Mouse (Mus musculus) liver, embryonic 11.5 days (tissue): ENCODE measurements at regions not wholly inside any gene's neighbourhood (a gene's known extent, or its start where the extent isn't known, plus 50 kb on each side); places are given as distances from the start of the nearest gene placed in this dataset.

Source experiments
- ATAC-seq: fragments of 200-750 bp; cut with Nextera tagmentation; replicated peaks from 2 replicates; pipeline ENCODE4 v1.8.0; 2017; ENCODE audit warnings: moderate number of reproducible peaks, mild to moderate bottlenecking, moderate TSS enrichment, moderate library complexity; ENCODE audit not compliant: low FRiP score
- DNase-seq: peaks from one replicate; pipeline ENCODE4 v3.0.0-alpha.2; 2017; ENCODE audit warnings: low spot score
- H3K27ac ChIP-seq: fragments of 300-500 bp; sonication (generic); 2 replicates; pipeline ENCODE4 v1.5.1; 2014; ENCODE audit warnings: mild to moderate bottlenecking, low read depth, low read length, control low read depth
- H3K27me3 ChIP-seq: fragments of 300-500 bp; sonication (generic); replicated peaks from 2 replicates; pipeline ENCODE4 v1.6.1; 2014; ENCODE audit warnings: low read length, mixed read lengths; ENCODE audit not compliant: control insufficient read depth, insufficient read depth
- H3K36me3 ChIP-seq: fragments of 300-500 bp; sonication (generic); 2 replicates; pipeline ENCODE4 v1.6.1; 2014; ENCODE audit warnings: mild to moderate bottlenecking, low read length, moderate library complexity, mixed read lengths; ENCODE audit not compliant: control insufficient read depth, insufficient read depth
- H3K4me1 ChIP-seq: fragments of 300-500 bp; sonication (generic); replicated peaks from 2 replicates; pipeline ENCODE4 v1.6.1; 2014; ENCODE audit warnings: low read length, mixed read lengths; ENCODE audit not compliant: control insufficient read depth, insufficient read depth
- H3K4me2 ChIP-seq: fragments of 300-500 bp; sonication (generic); 2 replicates; pipeline ENCODE4 v1.6.1; 2014; ENCODE audit warnings: mild to moderate bottlenecking, control low read depth, moderate library complexity
- H3K4me3 ChIP-seq: fragments of 300-500 bp; sonication (generic); 2 replicates; pipeline ENCODE4 v1.5.1; 2014; ENCODE audit warnings: low read depth, low read length, control low read depth
- H3K9ac ChIP-seq: fragments of 300-500 bp; sonication (generic); 2 replicates; pipeline ENCODE4 v1.6.1; 2014; ENCODE audit warnings: low read depth, low read length, control low read depth
- H3K9me3 ChIP-seq: fragments of 300-500 bp; sonication (generic); 2 replicates; pipeline ENCODE4 v1.6.1; 2016; ENCODE audit warnings: low read length, inconsistent platforms, mixed read lengths; ENCODE audit not compliant: control insufficient read depth
- WGBS: fragments of 180-500 bp; shearing (Covaris S2); extraction: QIAGEN DNeasy Blood & Tissue Kit; methylation state at CpG from one replicate; pipeline ENCODE4 v1.1.7; 2014; 5-methylcytosine and 5-hydroxymethylcytosine counted together

- Histone ChIP-seq H3K4me2 (no peak overlapping the region), H3K9ac (no peak overlapping the region), H3K36me3 (no peaks in the 10 kb centered on the region), H3K4me3 (no peak overlapping the region), H3K27ac (no peak overlapping the region), H3K27me3 (no peaks in the 10 kb centered on the region), H3K9me3 (no peaks in the 10 kb centered on the region), H3K4me1 (no peaks in the 10 kb centered on the region)
- no peak for DNase-seq
- ATAC-seq: no peak
- WGBS: 90% methylated on average over 3 of the region's 3 CpGs
Observed at GRCm38 (mm10) chrX:19150606-19151005, 330.5 kb downstream of the Tex13c3 start.

- ATAC-seq (no peak), DNase-seq (no peak)
- H3K4me2 ChIP-seq: no peak overlapping the region
- no peaks in the 10 kb centered on the region for H3K9me3 ChIP-seq
- H3K4me3 ChIP-seq: no peak overlapping the region
- no peaks in the 10 kb centered on the region for H3K36me3 ChIP-seq
- no peaks in the 10 kb centered on the region for H3K4me1 ChIP-seq
- no peaks in the 10 kb centered on the region for H3K27me3 ChIP-seq
- H3K9ac ChIP-seq: no peak overlapping the region
- WGBS: 95% methylated on average over 1 of the region's 1 CpGs
- H3K27ac ChIP-seq: no peak overlapping the region
Observed at GRCm38 (mm10) chrX:19148672-19149071, 332.4 kb downstream of the Tex13c3 start.

DNA sequence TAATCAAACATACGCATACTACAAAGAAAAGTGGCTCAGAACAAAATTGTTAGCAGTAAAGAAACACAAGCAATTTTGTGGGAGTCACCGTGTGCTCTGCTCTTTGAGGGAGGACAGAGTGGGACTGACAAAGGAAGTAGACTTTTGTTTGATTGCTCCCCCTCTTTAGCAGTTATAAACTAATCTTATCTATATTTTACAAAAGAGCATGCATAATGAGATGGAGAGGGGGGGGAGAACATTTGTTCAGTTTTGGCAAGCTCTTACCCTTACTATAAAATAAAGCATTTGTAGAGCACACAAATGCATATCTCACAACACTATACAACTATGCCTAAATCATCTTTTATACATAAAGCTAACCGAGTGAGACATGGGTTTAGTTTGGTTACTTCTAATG, 332.9 kb downstream of the Tex13c3 start:
- DNase-seq (no peak), ATAC-seq (no peak)
- Histone ChIP-seq H3K27me3 (no peaks in the 10 kb centered on the region), H3K4me3 (no peak overlapping the region), H3K9ac (no peak overlapping the region), H3K27ac (no peak overlapping the region), H3K4me1 (no peaks in the 10 kb centered on the region), H3K4me2 (no peak overlapping the region), H3K9me3 (no peaks in the 10 kb centered on the region), H3K36me3 (no peaks in the 10 kb centered on the region)
- WGBS: 79% methylated on average over 3 of the region's 3 CpGs

DNA sequence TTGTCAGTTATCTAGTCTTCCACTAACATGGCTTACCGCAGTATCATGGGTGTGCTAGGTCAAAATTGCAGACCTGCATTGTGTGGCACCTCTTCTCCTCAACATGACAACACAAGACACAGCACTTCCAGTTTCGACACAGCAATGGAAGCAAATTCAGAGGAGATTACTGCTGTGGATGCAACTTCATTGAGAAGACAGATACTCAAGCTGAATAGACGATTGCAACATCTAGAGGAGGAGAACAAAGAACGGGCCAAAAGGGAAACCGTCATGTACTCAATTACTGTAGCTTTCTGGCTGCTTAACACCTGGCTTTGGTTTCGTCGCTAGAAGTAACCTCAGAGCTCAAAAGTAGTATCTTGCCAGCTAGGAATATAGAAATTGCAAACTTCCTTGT, 368.4 kb downstream of the Tex13c3 start:
- no peak for DNase-seq
- no peak overlapping the region for H3K27ac ChIP-seq
- no peaks in the 10 kb centered on the region for H3K36me3 ChIP-seq
- no peak overlapping the region for H3K4me3 ChIP-seq
- no peaks in the 10 kb centered on the region for H3K9me3 ChIP-seq
- H3K9ac ChIP-seq: no peak overlapping the region
- H3K27me3 ChIP-seq: no peaks in the 10 kb centered on the region
- WGBS: 76% methylated on average over 7 of the region's 7 CpGs
- no peak overlapping the region for H3K4me2 ChIP-seq
- H3K4me1 ChIP-seq: no peaks in the 10 kb centered on the region
- ATAC-seq: no peak

- Histone ChIP-seq H3K27me3 (no peaks in the 10 kb centered on the region), H3K9ac (no peak overlapping the region), H3K36me3 (no peaks in the 10 kb centered on the region), H3K4me2 (no peak overlapping the region), H3K4me1 (no peaks in the 10 kb centered on the region), H3K9me3 (no peaks in the 10 kb centered on the region), H3K27ac (no peak overlapping the region), H3K4me3 (no peak overlapping the region)
- DNase-seq (no peak), ATAC-seq (no peak)
- 61% methylated on average over 2 of the region's 2 CpGs for WGBS
Observed at GRCm38 (mm10) chrX:19102911-19103310, 378.2 kb downstream of the Tex13c3 start.

GRCm38 (mm10) chrX:19095960-19096359, 385.2 kb downstream of the Tex13c3 start:
- Histone ChIP-seq H3K36me3 (no peaks in the 10 kb centered on the region), H3K27ac (no peak overlapping the region), H3K9ac (no peak overlapping the region), H3K27me3 (no peaks in the 10 kb centered on the region), H3K9me3 (no peaks in the 10 kb centered on the region), H3K4me2 (no peak overlapping the region), H3K4me1 (no peaks in the 10 kb centered on the region), H3K4me3 (no peak overlapping the region)
- ATAC-seq: no peak
- DNase-seq: no peak

GRCm38 (mm10) chrX:19084435-19084834, 396.7 kb downstream of the Tex13c3 start:
- Histone ChIP-seq H3K36me3 (no peaks in the 10 kb centered on the region), H3K4me2 (no peak overlapping the region), H3K9me3 (no peaks in the 10 kb centered on the region), H3K9ac (no peak overlapping the region), H3K27me3 (no peaks in the 10 kb centered on the region), H3K4me1 (no peaks in the 10 kb centered on the region), H3K4me3 (no peak overlapping the region), H3K27ac (no peak overlapping the region)
- WGBS: 88% methylated on average over 1 of the region's 1 CpGs
- no peak for ATAC-seq
- no peak for DNase-seq

GRCm38 (mm10) chrX:19080021-19080420, 401.1 kb downstream of the Tex13c3 start:
- no peaks in the 10 kb centered on the region for H3K36me3 ChIP-seq
- 62% methylated on average over 2 of the region's 2 CpGs for WGBS
- H3K4me2 ChIP-seq: no peak overlapping the region
- no peaks in the 10 kb centered on the region for H3K4me1 ChIP-seq
- no peak overlapping the region for H3K4me3 ChIP-seq
- ATAC-seq (no peak), DNase-seq (no peak)
- H3K9me3 ChIP-seq: no peaks in the 10 kb centered on the region
- H3K27me3 ChIP-seq: no peaks in the 10 kb centered on the region
- no peak overlapping the region for H3K9ac ChIP-seq
- H3K27ac ChIP-seq: no peak overlapping the region
